Mouse (Mus musculus) lung, embryonic 16.5 days (tissue): ENCODE data around the gene Mageb3. TPM values are rescaled to one million over a fixed set of nuclear protein-coding genes. Genes with fewer than 3 reads are reported as not detected.
"Not testable (repeated sequence)": the region's sequence is repeated elsewhere in the genome, so short reads cannot be mapped to it uniquely, and the experiment has no call there.

ENCODE experiments used
- ATAC-seq: fragments of 200-750 bp; cut with Nextera tagmentation; 2 replicates; pipeline ENCODE4 v1.8.0; 2017; ENCODE audit warnings: low read depth, mild to moderate bottlenecking, moderate library complexity
- H3K27ac ChIP-seq: fragments of 300-500 bp; sonication (generic); 2 replicates; pipeline ENCODE4 v1.5.1; 2014; ENCODE audit warnings: mild to moderate bottlenecking, control low read depth, low read length
- H3K27me3 ChIP-seq: fragments of 300-500 bp; sonication (generic); 2 replicates; pipeline ENCODE4 v1.6.1; 2014; ENCODE audit warnings: low read depth, low read length, mixed read lengths; ENCODE audit not compliant: control insufficient read depth, insufficient read depth
- H3K36me3 ChIP-seq: fragments of 300-500 bp; sonication (generic); 2 replicates; pipeline ENCODE4 v1.6.1; 2014; ENCODE audit warnings: low read length; ENCODE audit not compliant: control insufficient read depth, insufficient read depth
- H3K4me1 ChIP-seq: fragments of 300-500 bp; sonication (generic); replicated peaks from 2 replicates; pipeline ENCODE4 v1.6.1; 2014; ENCODE audit warnings: low read length, mixed read lengths; ENCODE audit not compliant: control insufficient read depth, insufficient read depth
- H3K4me2 ChIP-seq: fragments of 300-500 bp; sonication (generic); 2 replicates; pipeline ENCODE4 v1.6.1; 2014; ENCODE audit warnings: low read depth, low read length, control low read depth
- H3K4me3 ChIP-seq: fragments of 300-500 bp; sonication (generic); 2 replicates; pipeline ENCODE4 v1.5.1; 2014; ENCODE audit warnings: mild to moderate bottlenecking, low read length, control low read depth
- H3K9ac ChIP-seq: fragments of 300-500 bp; sonication (generic); 2 replicates; pipeline ENCODE4 v1.6.1; 2014; ENCODE audit warnings: low read length, control low read depth
- H3K9me3 ChIP-seq: fragments of 300-500 bp; sonication (generic); 2 replicates; pipeline ENCODE4 v1.6.1; 2016; ENCODE audit warnings: low read length; ENCODE audit not compliant: control insufficient read depth
- WGBS: fragments of 180-500 bp; shearing (Covaris S2); extraction: QIAGEN DNeasy Blood & Tissue Kit; methylation state at CpG from one replicate; pipeline ENCODE4 v1.1.7; 2014; 5-methylcytosine and 5-hydroxymethylcytosine counted together
- polyA plus RNA-seq: library from polyadenylated mRNA; unstranded; fragments of >200 nt; fragmentation: Nextera tagmentation; extraction: Ambion mirVana; gene quantifications from 2 replicates; pipeline ENCODE4 v1.2.1, GENCODE M21; 2015

Gene Mageb3
- polyA plus RNA-seq: 0.11 and 0.13 TPM in 2 replicates

DNA sequence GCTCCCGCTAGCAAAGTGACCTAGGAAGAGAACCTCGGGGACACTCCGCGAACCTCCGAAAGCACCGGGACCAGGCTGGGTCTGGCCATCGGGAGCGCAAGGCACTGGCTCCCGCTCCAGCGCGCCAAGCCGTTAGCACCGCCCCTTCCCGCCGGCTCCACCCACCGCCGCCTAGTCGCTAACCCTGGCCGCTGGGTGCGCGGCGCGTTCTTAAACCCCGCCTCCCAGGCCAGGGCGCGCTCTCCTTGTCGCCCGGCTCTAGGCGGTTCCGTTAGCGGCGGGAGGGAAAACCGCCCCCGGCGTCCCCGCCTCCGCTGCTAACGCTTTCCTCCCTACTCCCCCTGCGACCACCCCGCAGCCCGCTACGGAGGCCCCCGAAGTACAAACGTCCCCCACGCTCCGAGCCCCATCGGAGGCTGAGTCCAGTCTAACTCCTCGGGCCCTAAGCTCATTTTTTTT, at the start of gene Mageb3, which contains the start of gene Ctdspl2:
TSS of gene Mageb3 (minus strand) at position 328 of the 459 bp plus-strand sequence.
TSS of gene Ctdspl2 (plus strand) at position 237 of the 459 bp plus-strand sequence.
- Histone ChIP-seq H3K9ac (peak within 1 kb of the TSS; percentile 97), H3K4me3 (peak within 1 kb of the TSS; percentile 98), H3K4me2 (peak within 1 kb of the TSS; percentile 71), H3K4me1 (peaks cover 16% of the 10 kb centered on the region), H3K36me3 (peaks cover 3% of the 10 kb centered on the region; the same call in 1 of the 2 replicates), H3K27ac (peak within 1 kb of the TSS; percentile 92), H3K9me3 (no peaks in the 10 kb centered on the region), H3K27me3 (no peaks in the 10 kb centered on the region)
- ATAC-seq: peak; percentile 98
- WGBS: under 1% methylated on average over 47 of the region's 48 CpGs

DNA sequence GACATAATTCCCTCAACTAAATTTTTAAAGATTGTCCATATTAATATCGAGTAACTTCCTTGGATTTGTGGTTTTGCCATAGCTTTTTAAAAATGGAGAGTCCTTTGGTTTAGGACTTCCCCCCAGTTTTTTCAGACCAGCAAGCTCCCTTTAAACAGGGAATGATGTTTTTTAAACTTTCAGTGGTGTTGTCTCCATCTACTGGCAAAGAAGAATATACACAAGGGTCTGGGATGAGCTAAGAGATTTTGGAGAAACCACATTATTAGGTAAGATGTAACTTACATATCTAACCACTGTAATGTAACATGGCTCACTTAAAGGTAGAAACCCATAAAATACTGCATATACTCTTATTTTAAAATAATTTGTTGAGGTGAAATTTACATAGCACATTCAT, 39.8 kb upstream of the Mageb3 start:
- H3K36me3 ChIP-seq: peaks cover 17% of the 10 kb centered on the region
- 92% methylated on average over 1 of the region's 1 CpGs for WGBS
- H3K4me3 ChIP-seq: no peak overlapping the region
- ATAC-seq: no peak
- H3K4me2 ChIP-seq: no peak overlapping the region
- no peaks in the 10 kb centered on the region for H3K27me3 ChIP-seq
- H3K4me1 ChIP-seq: no peaks in the 10 kb centered on the region
- H3K9me3 ChIP-seq: no peaks in the 10 kb centered on the region
- H3K27ac ChIP-seq: no peak overlapping the region
- no peak overlapping the region for H3K9ac ChIP-seq

DNA sequence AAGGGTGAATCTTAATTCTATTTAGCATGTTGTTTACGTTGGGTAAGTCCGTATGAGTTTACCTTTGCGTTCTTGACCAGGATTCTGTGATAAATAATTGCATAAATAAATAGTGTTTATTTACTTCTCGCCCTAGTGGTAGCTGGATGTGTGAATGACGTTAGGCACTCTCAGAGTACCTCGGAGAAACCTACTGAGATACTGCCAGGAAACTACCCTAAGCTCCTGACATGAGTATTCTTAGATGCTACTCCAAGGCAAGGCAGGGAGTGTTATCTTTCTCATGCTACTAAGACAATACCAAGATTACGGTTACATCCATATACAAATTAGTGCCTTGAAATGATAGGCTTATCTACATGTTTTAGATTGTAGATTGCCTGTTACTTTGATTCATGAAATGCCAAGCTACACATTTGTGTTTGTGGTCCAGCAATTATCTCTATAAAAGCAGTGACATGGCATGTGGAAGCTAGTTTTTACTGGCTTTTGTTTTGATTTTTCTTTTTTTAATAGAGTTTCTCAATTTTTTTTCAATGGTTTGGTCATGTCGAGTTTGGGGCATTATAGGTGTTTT, 1.4 kb upstream of the Mageb3 start:
- Histone ChIP-seq H3K4me3 (peak overlapping the region; percentile 98), H3K27ac (peak overlapping the region; percentile 92; the same call in 1 of the 2 replicates), H3K36me3 (peaks cover 3% of the 10 kb centered on the region; the same call in 1 of the 2 replicates), H3K9ac (peak overlapping the region; percentile 97), H3K4me2 (peak overlapping the region; percentile 65), H3K27me3 (no peaks in the 10 kb centered on the region), H3K4me1 (peaks cover 16% of the 10 kb centered on the region), H3K9me3 (no peaks in the 10 kb centered on the region)
- WGBS: 3% methylated on average over 8 of the region's 8 CpGs
- ATAC-seq: no peak

DNA sequence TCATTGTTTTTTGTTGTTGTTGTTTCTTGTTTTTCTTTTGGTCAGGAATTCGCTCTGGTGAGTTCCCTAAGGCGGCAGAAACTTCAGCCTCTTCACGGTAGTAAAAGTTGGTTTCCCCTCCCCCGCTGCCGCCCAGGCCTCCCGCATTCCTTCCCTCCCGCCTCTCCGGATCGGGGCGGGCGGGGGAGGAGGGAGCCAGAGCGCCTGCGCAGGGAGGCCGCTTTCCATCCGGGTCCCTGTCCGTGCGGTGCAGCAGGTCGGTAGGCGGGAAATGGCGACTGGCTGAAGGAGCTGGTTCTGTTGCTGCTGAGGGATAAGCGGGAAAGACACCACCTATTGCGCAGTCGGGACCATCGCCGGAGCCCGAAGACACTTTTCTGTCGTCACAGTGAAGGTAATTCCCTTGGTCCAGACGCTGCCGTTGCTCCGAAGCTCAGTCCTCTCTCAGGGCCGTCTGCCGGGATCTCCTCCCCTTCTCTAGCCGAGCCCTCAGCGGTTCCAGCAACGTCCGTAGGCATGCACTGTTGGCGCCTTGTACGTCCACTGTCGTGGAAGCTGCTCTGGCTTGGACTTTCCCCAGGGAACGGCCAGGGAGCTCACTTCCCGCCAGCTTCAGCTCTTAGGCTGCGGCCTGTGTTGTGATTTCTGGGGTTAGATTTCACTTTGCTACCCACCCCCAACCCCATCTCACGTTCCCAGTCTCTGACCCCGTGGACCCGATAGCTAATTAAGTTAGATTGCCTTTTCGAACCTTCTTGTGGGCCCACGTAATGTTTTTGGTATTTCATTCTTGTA, 529 bp upstream of the Mageb3 start:
- WGBS: under 1% methylated on average over 44 of the region's 47 CpGs
- H3K4me2 ChIP-seq: peak overlapping the region; percentile 71
- H3K36me3 ChIP-seq: peaks cover 3% of the 10 kb centered on the region; the same call in 1 of the 2 replicates
- peak overlapping the region; percentile 98 for H3K4me3 ChIP-seq
- peaks cover 16% of the 10 kb centered on the region for H3K4me1 ChIP-seq
- peak; percentile 96 for ATAC-seq
- H3K27me3 ChIP-seq: no peaks in the 10 kb centered on the region
- H3K9me3 ChIP-seq: no peaks in the 10 kb centered on the region
- H3K9ac ChIP-seq: peak overlapping the region; percentile 97
- peak overlapping the region; percentile 92 for H3K27ac ChIP-seq

DNA sequence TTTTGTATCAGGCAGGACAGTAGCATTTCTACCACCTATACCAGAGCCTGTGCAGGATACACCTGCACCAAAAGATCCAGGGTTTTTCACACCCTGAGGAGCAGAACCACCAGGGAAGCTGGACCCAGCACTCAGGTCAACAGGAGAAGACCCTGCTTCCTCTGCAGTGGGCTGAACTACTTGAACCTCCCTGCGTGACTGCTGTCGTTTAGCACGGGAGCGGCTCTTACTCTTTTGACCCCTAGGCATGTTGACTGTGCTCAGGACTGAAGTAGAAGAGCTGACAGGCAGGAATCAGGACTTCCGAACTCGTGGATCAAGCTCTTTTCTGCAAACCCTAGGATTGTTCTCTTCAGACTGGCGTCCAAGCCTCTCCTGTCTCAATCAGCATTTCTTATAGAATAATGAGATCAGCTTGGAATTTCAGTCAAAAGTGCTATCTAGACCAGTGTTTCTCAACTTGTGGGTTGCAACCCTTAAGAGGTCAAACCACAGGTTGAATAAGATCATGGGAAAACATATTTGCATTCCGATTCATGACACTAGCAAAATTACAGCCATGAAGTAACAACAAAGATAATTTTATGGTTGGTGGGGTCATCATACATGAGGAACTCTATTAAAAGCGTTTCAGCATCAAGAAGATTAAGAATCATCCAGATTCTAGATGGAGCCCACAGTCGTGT, 778 bp downstream of the Mageb3 start:
- ATAC-seq: no peak
- Histone ChIP-seq H3K4me1 (peaks cover 16% of the 10 kb centered on the region), H3K9me3 (no peaks in the 10 kb centered on the region), H3K4me2 (peak overlapping the region; percentile 71), H3K27ac (peak overlapping the region; percentile 92), H3K4me3 (peak overlapping the region; percentile 98), H3K27me3 (no peaks in the 10 kb centered on the region), H3K36me3 (0 out of 2 replicates have a peak, but pooled peaks cover 3% of the 10 kb centered on the region), H3K9ac (peak overlapping the region; percentile 97)
- 11% methylated on average over 10 of the region's 10 CpGs for WGBS

DNA sequence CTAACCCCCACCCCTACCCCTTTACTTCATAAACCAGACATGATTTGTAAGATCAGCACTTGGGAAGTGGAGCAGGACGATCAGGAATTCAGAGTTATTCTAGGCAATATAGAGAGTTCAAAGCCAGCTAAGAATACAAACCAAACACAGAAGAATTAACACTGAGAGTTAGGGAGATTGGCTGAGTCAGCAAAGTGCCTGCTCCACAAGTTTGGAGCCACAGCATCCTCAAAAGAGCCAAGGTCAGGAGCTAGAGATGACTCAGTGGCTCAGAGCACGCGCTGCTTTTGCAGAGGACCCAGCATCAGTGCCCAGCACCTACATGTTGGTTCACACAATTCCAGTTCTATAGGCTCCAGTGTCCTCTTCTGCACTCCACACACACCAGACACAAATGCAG, 12.5 kb downstream of the Mageb3 start:
- no peaks in the 10 kb centered on the region for H3K9me3 ChIP-seq
- no peaks in the 10 kb centered on the region for H3K4me1 ChIP-seq
- WGBS: 65% methylated on average over 3 of the region's 3 CpGs
- H3K27me3 ChIP-seq: no peaks in the 10 kb centered on the region
- H3K27ac ChIP-seq: no peak overlapping the region
- H3K4me3 ChIP-seq: no peak overlapping the region
- ATAC-seq: no peak
- no peaks in the 10 kb centered on the region for H3K36me3 ChIP-seq
- no peak overlapping the region for H3K4me2 ChIP-seq
- no peak overlapping the region for H3K9ac ChIP-seq

DNA sequence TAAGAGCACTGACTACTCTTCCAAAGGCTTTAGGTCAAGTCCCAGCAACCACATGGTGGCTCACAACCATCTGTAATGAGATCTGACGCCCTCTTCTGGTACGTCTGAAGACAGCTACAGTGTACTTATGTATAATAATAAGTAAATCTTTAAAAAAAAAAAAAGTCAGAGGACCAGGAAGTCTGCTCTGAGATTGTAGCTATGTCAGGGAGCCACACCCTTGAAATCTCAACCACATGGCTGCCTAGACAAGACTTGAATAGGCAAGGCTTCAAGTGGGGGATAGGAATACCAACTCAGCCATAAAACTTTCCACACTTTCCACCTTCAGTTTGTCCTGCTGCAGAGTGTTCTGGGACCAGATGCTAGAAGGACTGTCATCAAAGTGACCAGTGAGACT, 18.3 kb downstream of the Mageb3 start:
- H3K4me2 ChIP-seq, H3K4me3 ChIP-seq, H3K27ac ChIP-seq, H3K27me3 ChIP-seq, H3K4me1 ChIP-seq, H3K9ac ChIP-seq, ATAC-seq, H3K36me3 ChIP-seq, H3K9me3 ChIP-seq: not testable (repeated sequence)
- WGBS: 67% methylated on average over 2 of the region's 2 CpGs

DNA sequence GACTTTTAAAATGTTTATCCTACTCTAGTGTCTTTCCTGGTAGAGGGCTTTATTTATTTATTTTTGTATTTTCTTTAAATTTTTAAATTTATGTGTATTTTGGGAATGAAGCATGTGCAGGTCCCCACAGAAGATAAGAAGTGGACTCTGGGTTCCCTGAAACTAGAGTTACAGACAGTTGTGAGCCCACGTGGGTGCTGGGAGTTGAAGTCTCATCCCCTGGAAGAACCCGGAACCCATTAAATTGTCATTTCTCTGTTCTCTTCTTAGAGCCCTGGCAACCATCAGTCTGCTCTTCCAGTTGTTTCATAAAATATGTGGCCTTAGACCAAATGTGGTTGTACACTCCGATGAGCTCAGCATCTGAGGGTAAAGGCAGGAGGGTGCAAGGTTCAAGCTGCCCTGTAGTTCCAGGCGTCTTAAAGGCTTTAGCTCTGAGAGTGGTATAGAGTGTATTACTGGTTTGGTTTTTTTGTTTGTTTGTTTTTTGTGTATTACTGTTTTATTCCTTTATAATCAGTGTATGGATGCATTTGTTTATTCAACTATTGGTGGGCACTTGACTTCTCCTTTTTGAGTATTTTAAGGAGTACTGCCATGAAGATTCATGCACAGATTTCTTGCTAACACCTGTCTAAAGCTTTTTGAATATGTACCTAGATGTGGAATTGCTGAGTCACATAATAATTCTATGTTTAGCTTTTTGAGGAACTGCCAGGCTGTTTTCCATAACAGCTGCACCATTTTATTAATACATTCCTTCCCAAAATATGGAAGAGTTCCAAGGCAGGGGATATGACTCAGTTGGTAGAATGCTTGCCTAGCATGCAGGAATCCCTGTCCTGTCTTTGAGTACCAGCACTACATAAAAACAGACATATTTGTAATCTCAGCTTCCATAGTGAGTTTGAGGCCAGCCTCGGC, 39.6 kb downstream of the Mageb3 start:
- Histone ChIP-seq H3K27me3 (no peaks in the 10 kb centered on the region), H3K27ac (peak overlapping the region; percentile 45; the same call in 1 of the 2 replicates), H3K9ac (no peak overlapping the region), H3K4me2 (no peak overlapping the region), H3K9me3 (no peaks in the 10 kb centered on the region), H3K4me1 (no peaks in the 10 kb centered on the region; the same call in 1 of the 2 replicates), H3K36me3 (peaks cover 8% of the 10 kb centered on the region), H3K4me3 (no peak overlapping the region)
- WGBS: 72% methylated on average over 5 of the region's 5 CpGs
- peak; percentile 79 for ATAC-seq
